Mouse (Mus musculus): ENCODE results near the gene Rcan1.

- TF ChIP-seq CTCF (IDR thresholded peaks at IDR 0.05; ENCODE audit: borderline replicate concordance, extremely low read depth, insufficient read depth, insufficient read length) (no peak), POLR2A (IDR thresholded peaks at IDR 0.05; ENCODE audit: borderline replicate concordance, extremely low read depth, insufficient read depth, insufficient read length, poor library complexity, severe bottlenecking) (no peak)
Observed at GRCm38 (mm10) chr16:92433176-92433575, 37.5 kb downstream of the Rcan1 start.
